Mouse (Mus musculus): ENCODE results near the gene Ube2o. TPM values are rescaled to one million over a fixed set of nuclear protein-coding genes. Genes with fewer than 3 reads are reported as not detected.

Ube2o gene
- polyA plus RNA-seq, 1 experiment from 2014 or later = 8.8 TPM

DNA sequence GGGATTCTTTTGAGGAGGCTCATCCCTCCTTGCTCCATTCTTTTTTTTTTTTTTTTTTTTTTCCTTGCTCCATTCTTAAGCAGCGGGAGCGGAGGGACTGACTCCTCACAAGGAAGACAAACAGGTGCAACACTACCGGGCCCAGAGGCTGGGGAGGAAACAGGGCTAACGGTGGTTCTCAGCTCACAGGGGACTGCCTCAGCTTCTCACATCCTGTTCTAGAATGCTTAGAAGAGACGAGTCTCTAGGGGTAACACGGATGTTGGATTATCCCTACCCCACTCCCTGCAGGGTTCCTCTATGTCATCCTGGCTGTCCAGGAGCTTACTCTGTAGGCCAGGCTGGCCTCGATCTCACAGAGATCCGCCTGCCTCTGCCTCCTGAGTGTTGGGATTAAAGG is 8.3 kb upstream of the Ube2o start:
- Histone ChIP-seq H3K27ac (no peak overlapping the region), H3K4me3 (replicated peaks) (no peak overlapping the region), H3K4me1 (replicated peaks) (no peaks in the 10 kb centered on the region), H3K4me2 (replicated peaks) (no peak overlapping the region), H3K9ac (no peak overlapping the region), H3K27me3 (replicated peaks) (no peaks in the 10 kb centered on the region), H3K9me3 (no peaks in the 10 kb centered on the region), H3K36me3 (no peaks in the 10 kb centered on the region)
- 65% methylated on average over 8 of the region's 8 CpGs for WGBS
- ATAC-seq = no peak

DNA sequence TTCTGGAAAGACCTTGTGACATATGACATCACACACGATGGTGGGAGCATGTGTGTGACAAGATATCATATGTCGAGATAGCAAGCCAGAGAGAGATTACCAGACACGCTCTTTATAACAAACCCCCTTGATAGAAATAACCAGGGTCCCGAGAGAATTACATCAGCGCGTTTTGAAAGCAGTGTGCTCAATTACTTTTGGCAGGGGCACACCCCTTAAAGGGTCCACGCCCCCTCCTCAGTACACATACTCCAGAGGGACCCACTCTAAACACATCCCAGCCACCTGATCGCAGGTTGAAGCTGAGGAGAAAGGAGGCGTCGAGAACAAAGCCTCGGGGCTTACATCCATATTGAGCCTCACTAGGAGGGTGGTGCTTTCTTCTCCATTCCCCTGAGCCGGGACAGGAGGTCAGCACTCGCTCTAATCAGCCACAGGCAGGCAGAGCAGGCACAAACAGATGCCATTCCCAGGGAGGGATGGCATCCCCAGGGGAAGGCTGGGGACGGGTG is 7.8 kb upstream of the Ube2o start:
- Histone ChIP-seq H3K4me1 (replicated peaks) (no peaks in the 10 kb centered on the region), H3K4me3 (replicated peaks) (no peak overlapping the region), H3K9ac (no peak overlapping the region), H3K27ac (no peak overlapping the region), H3K4me2 (replicated peaks) (no peak overlapping the region), H3K36me3 (no peaks in the 10 kb centered on the region), H3K27me3 (replicated peaks) (no peaks in the 10 kb centered on the region), H3K9me3 (no peaks in the 10 kb centered on the region)
- 34% methylated on average over 14 of the region's 14 CpGs for WGBS
- no peak for ATAC-seq

DNA sequence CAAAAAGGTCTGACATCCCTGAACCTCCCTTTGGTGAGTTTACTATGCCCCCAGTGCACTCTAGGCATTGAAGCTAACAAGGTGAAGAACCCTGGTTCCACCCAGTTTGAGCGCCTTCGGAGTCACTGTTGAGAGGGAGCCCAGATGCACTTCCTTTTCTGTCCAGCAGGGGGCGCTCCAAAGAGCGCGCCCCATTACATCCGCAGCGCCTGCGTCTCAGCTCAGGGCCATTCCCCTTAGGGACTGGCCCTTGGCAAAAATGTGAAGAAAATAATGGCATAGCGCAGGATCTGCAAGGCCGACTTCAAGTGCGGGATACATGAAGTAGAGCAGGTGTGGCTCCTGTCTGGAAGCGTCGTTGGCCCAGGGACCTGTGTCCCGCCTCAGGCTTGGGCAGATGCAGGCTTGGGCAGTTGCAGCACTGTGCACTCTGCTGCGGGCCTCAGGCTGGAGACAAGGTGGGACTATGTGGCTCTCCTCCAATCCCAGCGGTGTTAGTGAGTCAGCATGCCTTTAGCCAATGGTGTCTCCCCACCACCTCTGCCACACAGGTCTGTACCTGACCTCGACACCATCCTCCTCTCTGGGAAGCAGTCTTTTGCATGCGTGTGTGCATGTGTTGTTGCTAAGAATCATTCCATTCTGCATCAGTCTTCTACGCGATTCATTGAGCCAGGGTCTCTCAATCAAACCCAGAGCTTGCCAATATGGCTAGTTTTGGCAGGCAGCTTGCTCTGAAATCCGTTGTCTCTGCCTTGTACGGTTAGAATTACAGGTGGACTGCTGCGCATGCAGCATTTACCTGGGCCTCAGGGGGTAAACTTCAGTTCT is 5.8 kb upstream of the Ube2o start:
- 22% methylated on average over 23 of the region's 23 CpGs for WGBS
- Histone ChIP-seq H3K9me3 (no peaks in the 10 kb centered on the region), H3K27ac (no peak overlapping the region), H3K4me3 (replicated peaks) (no peak overlapping the region), H3K4me2 (replicated peaks) (0 out of 2 replicates have a peak overlapping the region, but pooled peaks have one; percentile 2), H3K36me3 (no peaks in the 10 kb centered on the region), H3K27me3 (replicated peaks) (no peaks in the 10 kb centered on the region), H3K9ac (no peak overlapping the region), H3K4me1 (replicated peaks) (no peaks in the 10 kb centered on the region)
- ATAC-seq = peak; percentile 83

DNA sequence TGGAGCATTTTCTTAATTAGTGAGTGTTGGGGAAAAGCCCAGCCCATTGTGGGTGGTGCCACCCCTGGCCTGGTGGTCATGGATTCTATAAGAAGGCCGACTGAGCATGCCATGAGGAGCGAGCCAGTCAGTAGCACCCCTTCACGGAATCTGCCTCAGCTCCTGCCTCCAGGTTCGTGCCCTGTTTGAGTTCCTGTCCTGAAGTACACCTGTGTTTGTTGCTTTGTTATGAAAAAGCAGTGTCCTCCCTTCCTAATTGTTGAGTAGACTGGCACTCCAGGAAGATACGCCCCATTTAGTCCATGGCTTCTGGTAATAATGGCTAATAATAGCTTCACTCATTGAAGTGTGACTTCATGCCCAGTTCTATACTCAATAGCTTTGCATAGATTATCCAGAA is 5.1 kb upstream of the Ube2o start, which contains the start of gene Aanat:
Gene Aanat, plus strand, starts transcription at position 123 of the 400 bp plus-strand sequence.
- WGBS = 65% methylated on average over 5 of the region's 5 CpGs
- H3K4me2 ChIP-seq (replicated peaks) = 0 out of 2 replicates have a peak within 1 kb of the TSS, but pooled peaks have one; percentile 2
- H3K4me1 ChIP-seq (replicated peaks) = no peaks in the 10 kb centered on the region
- H3K9me3 ChIP-seq = no peaks in the 10 kb centered on the region
- ATAC-seq = no peak
- H3K9ac ChIP-seq = no peak within 1 kb of the TSS
- no peak within 1 kb of the TSS for H3K4me3 ChIP-seq (replicated peaks)
- no peaks in the 10 kb centered on the region for H3K27me3 ChIP-seq (replicated peaks)
- no peak within 1 kb of the TSS for H3K27ac ChIP-seq
- no peaks in the 10 kb centered on the region for H3K36me3 ChIP-seq

GRCm38 (mm10) chr11:116585682-116586081 is 4.4 kb upstream of the Ube2o start:
- Histone ChIP-seq H3K27me3 (replicated peaks) (no peaks in the 10 kb centered on the region), H3K9ac (no peak overlapping the region), H3K4me3 (replicated peaks) (no peak overlapping the region), H3K27ac (no peak overlapping the region), H3K36me3 (no peaks in the 10 kb centered on the region), H3K9me3 (no peaks in the 10 kb centered on the region), H3K4me1 (replicated peaks) (peaks cover 1% of the 10 kb centered on the region; the same call in 1 of the 2 replicates), H3K4me2 (replicated peaks) (no peak overlapping the region)
- no peak for ATAC-seq
- WGBS = 45% methylated on average over 6 of the region's 6 CpGs

DNA sequence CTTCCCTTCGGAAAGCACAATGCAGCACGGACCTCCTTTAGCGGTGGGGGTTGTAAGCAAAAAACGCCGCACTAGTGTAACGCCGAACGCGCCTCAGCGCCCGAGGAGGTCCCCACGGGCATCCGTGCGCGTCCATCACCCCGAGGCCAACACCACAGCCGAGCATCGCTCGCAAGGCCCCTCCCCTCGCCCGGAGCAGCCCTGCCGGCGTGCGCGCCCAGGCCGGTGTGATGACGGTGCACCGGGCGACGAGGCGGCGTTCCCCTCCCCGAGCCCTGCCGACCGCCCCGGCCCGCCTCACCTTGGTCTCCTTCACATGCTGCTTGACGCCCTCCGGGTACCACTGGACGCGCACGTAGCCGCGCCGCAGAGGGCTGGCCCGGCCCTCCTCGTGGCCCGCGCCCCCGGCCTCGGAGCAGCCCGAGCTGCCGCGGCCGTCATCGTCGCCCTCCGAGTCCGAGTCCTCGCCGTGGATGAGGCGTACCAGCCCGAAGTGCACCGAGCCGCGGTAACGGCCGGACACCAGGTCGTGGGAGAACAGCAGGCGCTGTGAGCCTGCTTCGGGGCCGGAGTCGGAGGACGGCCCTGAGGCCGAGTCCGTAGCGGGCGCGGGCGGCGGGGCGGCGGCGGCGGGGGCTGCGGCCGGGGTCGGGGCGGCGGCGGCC is 404 bp downstream of the Ube2o start:
- WGBS = under 1% methylated on average over 85 of the region's 91 CpGs
- no peaks in the 10 kb centered on the region for H3K27me3 ChIP-seq (replicated peaks)
- ATAC-seq = peak; percentile 79
- H3K4me3 ChIP-seq (replicated peaks) = peak overlapping the region; percentile 94
- H3K4me1 ChIP-seq (replicated peaks) = peaks cover 9% of the 10 kb centered on the region
- peak overlapping the region; percentile 87 for H3K9ac ChIP-seq
- H3K9me3 ChIP-seq = no peaks in the 10 kb centered on the region
- peak overlapping the region; percentile 40 for H3K27ac ChIP-seq
- H3K36me3 ChIP-seq = no peaks in the 10 kb centered on the region
- peak overlapping the region; percentile 96 for H3K4me2 ChIP-seq (replicated peaks)

DNA sequence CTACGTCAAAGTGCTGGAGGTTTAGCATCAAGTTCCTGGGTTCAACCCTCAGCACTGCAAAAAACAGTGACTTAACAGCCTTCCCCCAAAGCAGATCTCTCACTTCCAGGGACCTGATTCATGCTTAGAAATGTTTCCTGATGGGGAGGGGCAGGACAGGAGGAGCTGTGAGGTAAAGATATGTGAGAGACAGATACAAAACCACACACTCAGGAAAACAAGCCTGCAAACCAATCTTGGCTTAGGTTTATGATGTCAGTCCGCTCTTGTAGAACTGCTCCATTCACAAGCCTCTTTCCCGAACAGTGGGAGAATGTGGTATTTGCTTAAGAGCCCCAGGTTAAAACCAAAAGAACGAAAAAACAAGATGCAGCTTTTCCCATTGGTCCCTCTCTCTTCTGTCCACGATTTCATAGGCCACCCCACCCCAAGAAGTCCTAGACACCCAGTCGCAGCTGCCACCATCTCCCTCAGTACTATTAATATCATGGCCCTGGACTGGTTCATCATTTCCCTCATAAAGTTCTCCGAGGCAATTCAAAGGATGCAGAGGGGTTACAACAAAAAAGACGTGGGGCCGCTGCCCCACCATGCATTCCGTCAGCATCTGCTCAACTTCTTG is 1.1 kb downstream of the Ube2o start:
- Histone ChIP-seq H3K27me3 (replicated peaks) (no peaks in the 10 kb centered on the region), H3K4me2 (replicated peaks) (peak overlapping the region; percentile 96), H3K27ac (no peak overlapping the region), H3K4me1 (replicated peaks) (peaks cover 9% of the 10 kb centered on the region), H3K36me3 (no peaks in the 10 kb centered on the region), H3K9me3 (no peaks in the 10 kb centered on the region), H3K4me3 (replicated peaks) (peak overlapping the region; percentile 94), H3K9ac (peak overlapping the region; percentile 87)
- WGBS = 28% methylated on average over 10 of the region's 10 CpGs
- no peak for ATAC-seq

DNA sequence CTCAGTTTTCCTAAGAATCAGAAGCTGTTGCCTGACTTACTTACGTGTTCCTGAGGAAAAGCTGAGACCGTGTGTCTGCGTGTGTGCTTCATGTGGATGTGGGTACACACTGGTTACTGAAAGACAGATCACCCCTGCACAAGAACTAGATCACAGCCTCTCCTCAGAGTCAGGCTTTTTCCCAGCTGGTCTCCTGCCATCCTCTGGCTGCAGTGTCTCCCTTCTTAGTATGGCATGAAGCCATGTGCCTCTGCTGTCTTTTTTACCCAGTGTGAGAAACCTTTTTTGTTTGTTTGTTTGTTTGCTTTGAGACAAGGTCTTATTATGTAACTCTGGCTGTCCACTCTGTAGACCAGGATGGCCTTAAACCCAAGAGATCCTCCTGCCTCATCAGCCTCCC is 2.0 kb downstream of the Ube2o start:
- Histone ChIP-seq H3K4me1 (replicated peaks) (peaks cover 12% of the 10 kb centered on the region), H3K27ac (no peak overlapping the region), H3K27me3 (replicated peaks) (no peaks in the 10 kb centered on the region), H3K4me2 (replicated peaks) (no peak overlapping the region), H3K36me3 (no peaks in the 10 kb centered on the region), H3K4me3 (replicated peaks) (no peak overlapping the region), H3K9me3 (no peaks in the 10 kb centered on the region), H3K9ac (no peak overlapping the region)
- WGBS = 94% methylated on average over 3 of the region's 3 CpGs
- ATAC-seq = no peak

DNA sequence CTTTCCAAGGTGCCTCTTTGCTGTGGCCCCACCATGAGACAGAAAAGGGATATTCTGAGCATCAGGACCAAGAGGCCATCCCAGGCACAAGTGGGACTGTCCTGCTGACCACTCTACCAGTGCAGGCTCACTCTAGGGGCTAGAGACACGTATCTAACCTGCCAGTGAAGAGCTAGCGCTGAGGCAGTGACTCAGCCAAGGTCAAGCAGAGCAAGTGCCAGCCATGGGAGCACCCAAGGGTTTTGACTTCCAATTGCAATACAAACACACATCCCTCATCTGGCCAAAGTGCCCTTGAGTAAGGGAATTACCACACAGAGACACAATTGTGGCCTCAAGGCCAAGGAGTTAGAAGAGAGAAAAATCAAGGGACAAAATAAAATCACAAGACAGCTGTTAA is 5.9 kb downstream of the Ube2o start:
- WGBS = 89% methylated on average over 2 of the region's 2 CpGs
- H3K9ac ChIP-seq = no peak overlapping the region
- H3K4me2 ChIP-seq (replicated peaks) = no peak overlapping the region
- H3K36me3 ChIP-seq = no peaks in the 10 kb centered on the region
- H3K4me3 ChIP-seq (replicated peaks) = no peak overlapping the region
- no peaks in the 10 kb centered on the region for H3K9me3 ChIP-seq
- H3K27me3 ChIP-seq (replicated peaks) = no peaks in the 10 kb centered on the region
- H3K4me1 ChIP-seq (replicated peaks) = peaks cover 31% of the 10 kb centered on the region
- no peak overlapping the region for H3K27ac ChIP-seq
- ATAC-seq = no peak

- Histone ChIP-seq H3K4me1 (replicated peaks) (peaks cover 27% of the 10 kb centered on the region), H3K4me2 (replicated peaks) (no peak overlapping the region), H3K27ac (no peak overlapping the region), H3K9me3 (no peaks in the 10 kb centered on the region), H3K27me3 (replicated peaks) (no peaks in the 10 kb centered on the region), H3K9ac (no peak overlapping the region), H3K36me3 (no peaks in the 10 kb centered on the region), H3K4me3 (replicated peaks) (no peak overlapping the region)
- WGBS = 62% methylated on average over 6 of the region's 6 CpGs
- ATAC-seq = no peak
Observed at GRCm38 (mm10) chr11:116574982-116575381, 6.3 kb downstream of the Ube2o start.

GRCm38 (mm10) chr11:116574486-116574885 is 6.8 kb downstream of the Ube2o start:
- Histone ChIP-seq H3K4me3 (replicated peaks) (no peak overlapping the region), H3K9me3 (no peaks in the 10 kb centered on the region), H3K27me3 (replicated peaks) (no peaks in the 10 kb centered on the region), H3K4me1 (replicated peaks) (peaks cover 26% of the 10 kb centered on the region), H3K4me2 (replicated peaks) (no peak overlapping the region), H3K36me3 (no peaks in the 10 kb centered on the region), H3K27ac (no peak overlapping the region), H3K9ac (no peak overlapping the region)
- 67% methylated on average over 6 of the region's 6 CpGs for WGBS
- no peak for ATAC-seq
